Mouse (Mus musculus) embryonic fibroblast, embryonic 13.5 days (primary cell): ENCODE results near the gene Hs6st1.

Source experiments
- CTCF ChIP-seq: IDR thresholded peaks from 2 replicates; pipeline ENCODE4 v1.5.1; 2011; ENCODE audit warnings: mild to moderate bottlenecking, control low read depth, low read length, moderate library complexity, borderline replicate concordance; ENCODE audit not compliant: insufficient read depth
- POLR2A ChIP-seq: IDR thresholded peaks from 2 replicates; pipeline ENCODE4 v1.6.1; 2011; ENCODE audit warnings: low read depth, mild to moderate bottlenecking, control low read depth, low read length, moderate library complexity

GRCm38 (mm10) chr1:36112665-36113064 is 44.5 kb downstream of the Hs6st1 start:
- TF ChIP-seq POLR2A (no peak), CTCF (no peak)
